Mouse (Mus musculus) embryonic facial prominence, embryonic 13.5 days (tissue): ENCODE results near the gene Tbc1d9. TPM values are rescaled to one million over a fixed set of nuclear protein-coding genes. Genes with fewer than 3 reads are reported as not detected.
"Not testable (repeated sequence)": the region's sequence is repeated elsewhere in the genome, so short reads cannot be mapped to it uniquely, and the experiment has no call there.

Experiments used
- ATAC-seq: fragments of 200-750 bp; cut with Nextera tagmentation; 2 replicates; pipeline ENCODE4 v1.8.0; 2017; ENCODE audit warnings: low read depth; ENCODE audit not compliant: insufficient number of reproducible peaks, insufficient read depth, low FRiP score, low TSS enrichment
- H3K27ac ChIP-seq: fragments of 300-500 bp; sonication (generic); 2 replicates; pipeline ENCODE4 v1.5.1; 2015; ENCODE audit warnings: moderate library complexity, mild to moderate bottlenecking, inconsistent platforms
- H3K27me3 ChIP-seq: fragments of 300-500 bp; sonication (generic); 2 replicates; pipeline ENCODE4 v1.6.1; 2015; ENCODE audit warnings: mild to moderate bottlenecking, inconsistent platforms
- H3K36me3 ChIP-seq: fragments of 300-500 bp; sonication (generic); 2 replicates; pipeline ENCODE4 v1.6.1; 2015; ENCODE audit warnings: mild to moderate bottlenecking, inconsistent platforms
- H3K4me1 ChIP-seq: fragments of 300-500 bp; sonication (generic); 2 replicates; pipeline ENCODE4 v1.6.1; 2015; ENCODE audit warnings: inconsistent platforms
- H3K4me2 ChIP-seq: fragments of 300-500 bp; sonication (generic); 2 replicates; pipeline ENCODE4 v1.6.1; 2015; ENCODE audit warnings: moderate library complexity, mild to moderate bottlenecking, inconsistent platforms
- H3K4me3 ChIP-seq: fragments of 300-500 bp; sonication (generic); 2 replicates; pipeline ENCODE4 v1.5.1; 2015; ENCODE audit warnings: mild to moderate bottlenecking, inconsistent platforms
- H3K9ac ChIP-seq: fragments of 300-500 bp; sonication (generic); 2 replicates; pipeline ENCODE4 v1.6.1; 2015; ENCODE audit warnings: mild to moderate bottlenecking, inconsistent platforms
- H3K9me3 ChIP-seq: fragments of 300-500 bp; sonication (generic); 2 replicates; pipeline ENCODE4 v1.6.1; 2016; ENCODE audit warnings: inconsistent platforms
- WGBS: fragments of 180-500 bp; shearing (Covaris S2); methylation state at CpG from one replicate; pipeline ENCODE4 v1.1.7; 2015; ENCODE audit warnings: mixed read lengths; 5-methylcytosine and 5-hydroxymethylcytosine counted together
- polyA plus RNA-seq: library from polyadenylated mRNA; unstranded; fragments of >200 nt; fragmentation: Nextera tagmentation; extraction: Ambion mirVana; gene quantifications from 2 replicates; pipeline ENCODE4 v1.2.1, GENCODE M21; 2015

Tbc1d9 gene
- polyA plus RNA-seq, 1 experiment from 2014 or later, result 1.8 TPM

GRCm38 (mm10) chr8:83290176-83290575 lies 125.0 kb downstream of the Tbc1d9 start, which contains the start of gene Ucp1:
Gene Ucp1, plus strand, starts transcription at chr8:83290352.
- 4% methylated on average over 20 of the region's 20 CpGs for WGBS
- peak within 1 kb of the TSS; percentile 36 for H3K4me3 ChIP-seq
- H3K4me2 ChIP-seq, result peak within 1 kb of the TSS; percentile 71
- ATAC-seq, result no peak
- peak within 1 kb of the TSS; percentile 58 for H3K9ac ChIP-seq
- H3K36me3 ChIP-seq, result no peaks in the 10 kb centered on the region
- H3K4me1 ChIP-seq, result peaks cover 4% of the 10 kb centered on the region
- no peak within 1 kb of the TSS for H3K27ac ChIP-seq
- H3K9me3 ChIP-seq, result no peaks in the 10 kb centered on the region
- peaks cover 24% of the 10 kb centered on the region for H3K27me3 ChIP-seq

- 48% methylated on average over 4 of the region's 4 CpGs for WGBS
- Histone ChIP-seq H3K4me3 (no peak overlapping the region), H3K36me3 (no peaks in the 10 kb centered on the region), H3K27me3 (no peaks in the 10 kb centered on the region), H3K27ac (no peak overlapping the region), H3K9me3 (0 out of 2 replicates have a peak, but pooled peaks cover 2% of the 10 kb centered on the region), H3K9ac (no peak overlapping the region), H3K4me2 (no peak overlapping the region), H3K4me1 (no peaks in the 10 kb centered on the region)
- no peak for ATAC-seq
Measured at GRCm38 (mm10) chr8:83297375-83297774, 132.2 kb downstream of the Tbc1d9 start.

- 65% methylated on average over 1 of the region's 1 CpGs for WGBS
- Histone ChIP-seq H3K9me3 (0 out of 2 replicates have a peak, but pooled peaks cover 2% of the 10 kb centered on the region), H3K4me3 (no peak overlapping the region), H3K27me3 (no peaks in the 10 kb centered on the region), H3K4me2 (no peak overlapping the region), H3K9ac (no peak overlapping the region), H3K36me3 (no peaks in the 10 kb centered on the region), H3K27ac (no peak overlapping the region), H3K4me1 (no peaks in the 10 kb centered on the region)
- no peak for ATAC-seq
Measured at GRCm38 (mm10) chr8:83300135-83300534, 135.0 kb downstream of the Tbc1d9 start.

GRCm38 (mm10) chr8:83304946-83305345 lies 139.8 kb downstream of the Tbc1d9 start:
- Histone ChIP-seq H3K27ac (no peak overlapping the region), H3K4me3 (no peak overlapping the region), H3K36me3 (no peaks in the 10 kb centered on the region), H3K4me1 (no peaks in the 10 kb centered on the region), H3K27me3 (no peaks in the 10 kb centered on the region), H3K9ac (no peak overlapping the region), H3K4me2 (no peak overlapping the region), H3K9me3 (0 out of 2 replicates have a peak, but pooled peaks cover 2% of the 10 kb centered on the region)
- WGBS, result 92% methylated on average over 1 of the region's 1 CpGs
- ATAC-seq, result no peak

GRCm38 (mm10) chr8:83309836-83310235 lies 144.7 kb downstream of the Tbc1d9 start:
- no peaks in the 10 kb centered on the region for H3K9me3 ChIP-seq
- no peaks in the 10 kb centered on the region for H3K27me3 ChIP-seq
- H3K4me1 ChIP-seq, result no peaks in the 10 kb centered on the region
- peaks cover 4% of the 10 kb centered on the region; the same call in 1 of the 2 replicates for H3K36me3 ChIP-seq
- no peak for ATAC-seq
- 79% methylated on average over 6 of the region's 6 CpGs for WGBS
- H3K4me3 ChIP-seq, result no peak overlapping the region
- H3K9ac ChIP-seq, result no peak overlapping the region
- H3K4me2 ChIP-seq, result no peak overlapping the region
- H3K27ac ChIP-seq, result no peak overlapping the region

GRCm38 (mm10) chr8:83315084-83315483 lies 149.9 kb downstream of the Tbc1d9 start:
- H3K4me3 ChIP-seq, H3K27ac ChIP-seq, H3K4me1 ChIP-seq, H3K9me3 ChIP-seq, H3K4me2 ChIP-seq, H3K27me3 ChIP-seq, ATAC-seq, H3K9ac ChIP-seq: not testable (repeated sequence)
- peaks cover 36% of the 10 kb centered on the region for H3K36me3 ChIP-seq
- 44% methylated on average over 4 of the region's 4 CpGs for WGBS

GRCm38 (mm10) chr8:83315691-83316090 lies 150.5 kb downstream of the Tbc1d9 start:
- H3K27me3 ChIP-seq, result no peaks in the 10 kb centered on the region
- no peak overlapping the region for H3K4me2 ChIP-seq
- no peak overlapping the region for H3K9ac ChIP-seq
- H3K27ac ChIP-seq, result no peak overlapping the region
- H3K4me1 ChIP-seq, result peaks cover 9% of the 10 kb centered on the region
- no peak overlapping the region for H3K4me3 ChIP-seq
- no peak for ATAC-seq
- peaks cover 40% of the 10 kb centered on the region for H3K36me3 ChIP-seq
- H3K9me3 ChIP-seq, result no peaks in the 10 kb centered on the region
- 39% methylated on average over 2 of the region's 2 CpGs for WGBS

- 0 out of 2 replicates have a peak overlapping the region, but pooled peaks have one; percentile 28 for H3K9ac ChIP-seq
- 28% methylated on average over 3 of the region's 3 CpGs for WGBS
- peak overlapping the region; percentile 39; the same call in 1 of the 2 replicates for H3K27ac ChIP-seq
- peaks cover 13% of the 10 kb centered on the region for H3K4me1 ChIP-seq
- H3K36me3 ChIP-seq, result peaks cover 57% of the 10 kb centered on the region
- no peak overlapping the region for H3K4me3 ChIP-seq
- no peaks in the 10 kb centered on the region for H3K27me3 ChIP-seq
- H3K4me2 ChIP-seq, result no peak overlapping the region
- no peak; the same call in 1 of the 2 replicates for ATAC-seq
- no peaks in the 10 kb centered on the region for H3K9me3 ChIP-seq
Measured at GRCm38 (mm10) chr8:83320543-83320942, 155.4 kb downstream of the Tbc1d9 start.

- Histone ChIP-seq H3K4me2 (no peak overlapping the region), H3K9me3 (no peaks in the 10 kb centered on the region), H3K9ac (0 out of 2 replicates have a peak overlapping the region, but pooled peaks have one; percentile 3), H3K27ac (no peak overlapping the region), H3K27me3 (no peaks in the 10 kb centered on the region), H3K4me3 (no peak overlapping the region), H3K4me1 (peaks cover 11% of the 10 kb centered on the region), H3K36me3 (peaks cover 47% of the 10 kb centered on the region)
- WGBS, result 87% methylated on average over 6 of the region's 6 CpGs
- no peak for ATAC-seq
Measured at GRCm38 (mm10) chr8:83322374-83322773, 157.2 kb downstream of the Tbc1d9 start.

Other genes starting within 250 kb of the Tbc1d9 start
- gene Gm10645, start 818 bp downstream of the Tbc1d9 start, polyA plus RNA-seq, result 1.4 and 2.6 TPM in 2 replicates
- not detected in 2 replicates for gene Ucp1, start 125.0 kb downstream of the Tbc1d9 start, polyA plus RNA-seq
- gene Elmod2, start 167.1 kb downstream of the Tbc1d9 start, polyA plus RNA-seq, result 20.3 and 22.3 TPM in 2 replicates
- not detected in 2 replicates for gene Mgat4d, start 183.1 kb downstream of the Tbc1d9 start, polyA plus RNA-seq
- 2.8 and 3.5 TPM in 2 replicates for gene Clgn, start 224.5 kb downstream of the Tbc1d9 start, polyA plus RNA-seq